Mouse (Mus musculus): Measurements from ENCODE around the gene Ppdpf. TPM values are rescaled to one million over a fixed set of nuclear protein-coding genes. Genes with fewer than 3 reads are reported as not detected.

Gene Ppdpf
- polyA plus RNA-seq, 1 experiment: 31.8 TPM

- peaks cover 45% of the 10 kb centered on the region for H3K27me3 ChIP-seq (ENCODE audit: control insufficient read depth)
- no peaks in the 10 kb centered on the region for H3K36me3 ChIP-seq (ENCODE audit: control insufficient read depth)
- TF ChIP-seq GATA1 (IDR thresholded peaks at IDR 0.05; ENCODE audit: low read length): no peak
- TF ChIP-seq TAL1 (IDR thresholded peaks at IDR 0.05; ENCODE audit: low read length): no peak
- no peaks in the 10 kb centered on the region for H3K4me1 ChIP-seq (ENCODE audit: control insufficient read depth)
- no peaks in the 10 kb centered on the region for H3K9me3 ChIP-seq (ENCODE audit: control insufficient read depth, low read length)
- no peak overlapping the region for H3K4me3 ChIP-seq (replicated peaks)
Observed at GRCm38 (mm10) chr2:181157716-181158302, 29.2 kb upstream of the Ppdpf start.

- Histone ChIP-seq H3K4me1 (ENCODE audit: control insufficient read depth) (no peaks in the 10 kb centered on the region), H3K36me3 (ENCODE audit: control insufficient read depth) (no peaks in the 10 kb centered on the region), H3K4me3 (replicated peaks) (no peak overlapping the region), H3K9me3 (ENCODE audit: control insufficient read depth, low read length) (no peaks in the 10 kb centered on the region), H3K27me3 (ENCODE audit: control insufficient read depth) (peaks cover 43% of the 10 kb centered on the region)
- TF ChIP-seq GATA1 (IDR thresholded peaks at IDR 0.05; ENCODE audit: low read length) (no peak), TAL1 (IDR thresholded peaks at IDR 0.05; ENCODE audit: low read length) (no peak)
Observed at GRCm38 (mm10) chr2:181158471-181158870, 28.6 kb upstream of the Ppdpf start.

GRCm38 (mm10) chr2:181159091-181159514 is 27.9 kb upstream of the Ppdpf start:
- Histone ChIP-seq H3K27me3 (ENCODE audit: control insufficient read depth) (peaks cover 43% of the 10 kb centered on the region), H3K4me1 (ENCODE audit: control insufficient read depth) (no peaks in the 10 kb centered on the region), H3K9me3 (ENCODE audit: control insufficient read depth, low read length) (no peaks in the 10 kb centered on the region), H3K4me3 (replicated peaks) (no peak overlapping the region), H3K36me3 (ENCODE audit: control insufficient read depth) (no peaks in the 10 kb centered on the region)
- TF ChIP-seq GATA1 (IDR thresholded peaks at IDR 0.05; ENCODE audit: low read length): no peak

GRCm38 (mm10) chr2:181159771-181160170 is 27.3 kb upstream of the Ppdpf start:
- H3K36me3 ChIP-seq (ENCODE audit: control insufficient read depth): no peaks in the 10 kb centered on the region
- TF ChIP-seq TAL1 (IDR thresholded peaks at IDR 0.05; ENCODE audit: low read length): no peak
- TF ChIP-seq GATA1 (IDR thresholded peaks at IDR 0.05; ENCODE audit: low read length): no peak
- no peaks in the 10 kb centered on the region for H3K9me3 ChIP-seq (ENCODE audit: control insufficient read depth, low read length)
- H3K4me3 ChIP-seq (replicated peaks): no peak overlapping the region
- H3K4me1 ChIP-seq (ENCODE audit: control insufficient read depth): no peaks in the 10 kb centered on the region
- peaks cover 39% of the 10 kb centered on the region for H3K27me3 ChIP-seq (ENCODE audit: control insufficient read depth)

GRCm38 (mm10) chr2:181160821-181161220 is 26.2 kb upstream of the Ppdpf start:
- no peaks in the 10 kb centered on the region for H3K4me1 ChIP-seq (ENCODE audit: control insufficient read depth)

GRCm38 (mm10) chr2:181166469-181166868 is 20.6 kb upstream of the Ppdpf start:
- H3K4me1 ChIP-seq (ENCODE audit: control insufficient read depth): no peaks in the 10 kb centered on the region
- H3K27me3 ChIP-seq (ENCODE audit: control insufficient read depth): peaks cover 6% of the 10 kb centered on the region
- peaks cover 3% of the 10 kb centered on the region; the same call in 1 of the 2 replicates for H3K9me3 ChIP-seq (ENCODE audit: control insufficient read depth, low read length)
- no peak overlapping the region for H3K4me3 ChIP-seq (replicated peaks)
- H3K36me3 ChIP-seq (ENCODE audit: control insufficient read depth): no peaks in the 10 kb centered on the region
- no peak for TF ChIP-seq TAL1 (IDR thresholded peaks at IDR 0.05; ENCODE audit: low read length)
- TF ChIP-seq GATA1 (IDR thresholded peaks at IDR 0.05; ENCODE audit: low read length): no peak

More at GRCm38 (mm10) chr2:181160821-181161220, 26.2 kb upstream of the Ppdpf start:
- peaks cover 32% of the 10 kb centered on the region for H3K27me3 ChIP-seq (ENCODE audit: control insufficient read depth)
- TF ChIP-seq TAL1 (IDR thresholded peaks at IDR 0.05; ENCODE audit: low read length) (no peak), GATA1 (IDR thresholded peaks at IDR 0.05; ENCODE audit: low read length) (no peak)
- H3K4me3 ChIP-seq (replicated peaks): no peak overlapping the region
- no peaks in the 10 kb centered on the region for H3K9me3 ChIP-seq (ENCODE audit: control insufficient read depth, low read length)
- H3K36me3 ChIP-seq (ENCODE audit: control insufficient read depth): no peaks in the 10 kb centered on the region

GRCm38 (mm10) chr2:181174646-181175045 is 12.4 kb upstream of the Ppdpf start:
- peaks cover 2% of the 10 kb centered on the region; the same call in 1 of the 2 replicates for H3K27me3 ChIP-seq (ENCODE audit: control insufficient read depth)
- H3K4me1 ChIP-seq (ENCODE audit: control insufficient read depth): no peaks in the 10 kb centered on the region
- H3K4me3 ChIP-seq (replicated peaks): no peak overlapping the region
- no peak for TF ChIP-seq TAL1 (IDR thresholded peaks at IDR 0.05; ENCODE audit: low read length)
- no peak for TF ChIP-seq GATA1 (IDR thresholded peaks at IDR 0.05; ENCODE audit: low read length)
- H3K9me3 ChIP-seq (ENCODE audit: control insufficient read depth, low read length): peaks cover 1% of the 10 kb centered on the region; the same call in 1 of the 2 replicates
- no peaks in the 10 kb centered on the region for H3K36me3 ChIP-seq (ENCODE audit: control insufficient read depth)

GRCm38 (mm10) chr2:181178015-181178414 is 9.0 kb upstream of the Ppdpf start:
- TF ChIP-seq TAL1 (IDR thresholded peaks at IDR 0.05; ENCODE audit: low read length) (no peak), GATA1 (IDR thresholded peaks at IDR 0.05; ENCODE audit: low read length) (no peak)
- Histone ChIP-seq H3K4me1 (ENCODE audit: control insufficient read depth) (no peaks in the 10 kb centered on the region), H3K9me3 (ENCODE audit: control insufficient read depth, low read length) (no peaks in the 10 kb centered on the region), H3K4me3 (replicated peaks) (no peak overlapping the region), H3K36me3 (ENCODE audit: control insufficient read depth) (no peaks in the 10 kb centered on the region), H3K27me3 (ENCODE audit: control insufficient read depth) (peaks cover 4% of the 10 kb centered on the region)

- no peaks in the 10 kb centered on the region for H3K9me3 ChIP-seq (ENCODE audit: control insufficient read depth, low read length)
- peaks cover 4% of the 10 kb centered on the region for H3K27me3 ChIP-seq (ENCODE audit: control insufficient read depth)
- TF ChIP-seq GATA1 (IDR thresholded peaks at IDR 0.05; ENCODE audit: low read length) (no peak), TAL1 (IDR thresholded peaks at IDR 0.05; ENCODE audit: low read length) (no peak)
- H3K4me3 ChIP-seq (replicated peaks): no peak overlapping the region
- no peaks in the 10 kb centered on the region for H3K4me1 ChIP-seq (ENCODE audit: control insufficient read depth)
- H3K36me3 ChIP-seq (ENCODE audit: control insufficient read depth): no peaks in the 10 kb centered on the region
Observed at GRCm38 (mm10) chr2:181178471-181178870, 8.6 kb upstream of the Ppdpf start.

GRCm38 (mm10) chr2:181180898-181181297 is 6.1 kb upstream of the Ppdpf start:
- H3K36me3 ChIP-seq (ENCODE audit: control insufficient read depth): no peaks in the 10 kb centered on the region
- H3K4me1 ChIP-seq (ENCODE audit: control insufficient read depth): no peaks in the 10 kb centered on the region
- no peak for TF ChIP-seq TAL1 (IDR thresholded peaks at IDR 0.05; ENCODE audit: low read length)
- peaks cover 10% of the 10 kb centered on the region for H3K27me3 ChIP-seq (ENCODE audit: control insufficient read depth)
- H3K9me3 ChIP-seq (ENCODE audit: control insufficient read depth, low read length): no peaks in the 10 kb centered on the region
- no peak overlapping the region for H3K4me3 ChIP-seq (replicated peaks)

Measured in erythroblast, embryonic 14.5 days (primary cell).